Mouse (Mus musculus) stomach, embryonic 15.5 days (tissue): ENCODE results near the gene Cldn15. TPM values are rescaled to one million over a fixed set of nuclear protein-coding genes. Genes with fewer than 3 reads are reported as not detected.

Source experiments
- ATAC-seq: fragments of 200-750 bp; cut with Nextera tagmentation; 2 replicates; pipeline ENCODE4 v1.8.0; 2017; ENCODE audit warnings: low read depth, moderate number of reproducible peaks, moderate TSS enrichment; ENCODE audit not compliant: insufficient read depth, low FRiP score
- H3K27ac ChIP-seq: fragments of 300-500 bp; sonication (generic); 2 replicates; pipeline ENCODE4 v1.5.1; 2015; ENCODE audit warnings: mild to moderate bottlenecking, inconsistent platforms
- H3K27me3 ChIP-seq: fragments of 300-500 bp; sonication (generic); replicated peaks from 2 replicates; pipeline ENCODE4 v1.6.1; 2015; ENCODE audit warnings: inconsistent platforms
- H3K36me3 ChIP-seq: fragments of 300-500 bp; sonication (generic); 2 replicates; pipeline ENCODE4 v1.6.1; 2015; ENCODE audit warnings: inconsistent platforms
- H3K4me1 ChIP-seq: fragments of 300-500 bp; sonication (generic); 2 replicates; pipeline ENCODE4 v1.6.1; 2015; ENCODE audit warnings: inconsistent platforms
- H3K4me2 ChIP-seq: fragments of 300-500 bp; sonication (generic); 2 replicates; pipeline ENCODE4 v1.6.1; 2015; ENCODE audit warnings: mild to moderate bottlenecking, inconsistent platforms
- H3K4me3 ChIP-seq: fragments of 300-500 bp; sonication (generic); replicated peaks from 2 replicates; pipeline ENCODE4 v1.5.1; 2015; ENCODE audit warnings: inconsistent platforms
- H3K9ac ChIP-seq: fragments of 300-500 bp; sonication (generic); 2 replicates; pipeline ENCODE4 v1.6.1; 2015; ENCODE audit warnings: inconsistent platforms
- H3K9me3 ChIP-seq: fragments of 300-500 bp; sonication (generic); 2 replicates; pipeline ENCODE4 v1.6.1; 2016; ENCODE audit warnings: inconsistent platforms
- WGBS: fragments of 180-500 bp; shearing (Covaris S2); methylation state at CpG from one replicate; pipeline ENCODE4 v1.1.7; 2015; 5-methylcytosine and 5-hydroxymethylcytosine counted together
- polyA plus RNA-seq: library from polyadenylated mRNA; unstranded; fragments of >200 nt; fragmentation: Nextera tagmentation; extraction: Ambion mirVana; gene quantifications from 2 replicates; pipeline ENCODE4 v1.2.1, GENCODE M21; 2015

Gene Cldn15
- polyA plus RNA-seq, 1 experiment from 2014 or later, result 10.8 TPM

- Histone ChIP-seq H3K9ac (no peak overlapping the region), H3K36me3 (peaks cover 23% of the 10 kb centered on the region), H3K27ac (peak overlapping the region; percentile 72), H3K4me3 (no peak overlapping the region), H3K27me3 (no peaks in the 10 kb centered on the region), H3K4me2 (peak overlapping the region; percentile 9; the same call in 1 of the 2 replicates), H3K9me3 (no peaks in the 10 kb centered on the region), H3K4me1 (peaks cover 43% of the 10 kb centered on the region)
- no peak for ATAC-seq
- WGBS, result 78% methylated on average over 7 of the region's 8 CpGs
Measured at GRCm38 (mm10) chr5:136965686-136966085, 730 bp upstream of the Cldn15 start.

GRCm38 (mm10) chr5:136966861-136967455 is 542 bp downstream of the Cldn15 start:
- peak overlapping the region; percentile 72 for H3K27ac ChIP-seq
- H3K4me2 ChIP-seq, result no peak overlapping the region
- H3K36me3 ChIP-seq, result peaks cover 23% of the 10 kb centered on the region
- H3K27me3 ChIP-seq, result no peaks in the 10 kb centered on the region
- peaks cover 38% of the 10 kb centered on the region for H3K4me1 ChIP-seq
- 65% methylated on average over 4 of the region's 4 CpGs for WGBS
- no peak overlapping the region for H3K9ac ChIP-seq
- no peaks in the 10 kb centered on the region for H3K9me3 ChIP-seq
- H3K4me3 ChIP-seq, result no peak overlapping the region
- no peak for ATAC-seq

GRCm38 (mm10) chr5:136967592-136967991 is 1.2 kb downstream of the Cldn15 start:
- Histone ChIP-seq H3K4me3 (no peak overlapping the region), H3K27me3 (no peaks in the 10 kb centered on the region), H3K9ac (no peak overlapping the region), H3K27ac (peak overlapping the region; percentile 72), H3K4me1 (peaks cover 38% of the 10 kb centered on the region), H3K9me3 (no peaks in the 10 kb centered on the region), H3K4me2 (peak overlapping the region; percentile 19; the same call in 1 of the 2 replicates), H3K36me3 (peaks cover 23% of the 10 kb centered on the region)
- WGBS, result 45% methylated on average over 10 of the region's 10 CpGs
- no peak for ATAC-seq

- Histone ChIP-seq H3K4me2 (no peak overlapping the region), H3K4me3 (no peak overlapping the region), H3K4me1 (peaks cover 21% of the 10 kb centered on the region), H3K9me3 (no peaks in the 10 kb centered on the region), H3K27me3 (no peaks in the 10 kb centered on the region), H3K27ac (no peak overlapping the region), H3K9ac (no peak overlapping the region), H3K36me3 (0 out of 2 replicates have a peak, but pooled peaks cover under 1% of the 10 kb centered on the region)
- ATAC-seq, result 0 out of 2 replicates have a peak, but pooled peaks have one; percentile 12
- WGBS, result 57% methylated on average over 1 of the region's 1 CpGs
Measured at GRCm38 (mm10) chr5:136970703-136971102, 4.3 kb downstream of the Cldn15 start.

GRCm38 (mm10) chr5:136973670-136974069 is 7.3 kb downstream of the Cldn15 start:
- H3K4me1 ChIP-seq, result no peaks in the 10 kb centered on the region

GRCm38 (mm10) chr5:136977769-136978168 is 11.4 kb downstream of the Cldn15 start:
- no peak for ATAC-seq
- WGBS, result 60% methylated on average over 4 of the region's 4 CpGs

More at GRCm38 (mm10) chr5:136973670-136974069, 7.3 kb downstream of the Cldn15 start:
- Histone ChIP-seq H3K4me2 (no peak overlapping the region), H3K9me3 (no peaks in the 10 kb centered on the region), H3K4me3 (no peak overlapping the region), H3K9ac (no peak overlapping the region), H3K27ac (no peak overlapping the region), H3K27me3 (no peaks in the 10 kb centered on the region), H3K36me3 (no peaks in the 10 kb centered on the region)
- WGBS, result 68% methylated on average over 8 of the region's 8 CpGs
- ATAC-seq, result no peak

GRCm38 (mm10) chr5:136979762-136980161 is 13.3 kb downstream of the Cldn15 start:
- WGBS, result 88% methylated on average over 2 of the region's 2 CpGs

More at GRCm38 (mm10) chr5:136977769-136978168, 11.4 kb downstream of the Cldn15 start:
- no peaks in the 10 kb centered on the region for H3K27me3 ChIP-seq
- H3K4me2 ChIP-seq, result no peak overlapping the region
- H3K36me3 ChIP-seq, result peaks cover 6% of the 10 kb centered on the region
- H3K4me1 ChIP-seq, result no peaks in the 10 kb centered on the region
- H3K9me3 ChIP-seq, result no peaks in the 10 kb centered on the region
- H3K4me3 ChIP-seq, result no peak overlapping the region
- no peak overlapping the region for H3K27ac ChIP-seq
- H3K9ac ChIP-seq, result no peak overlapping the region

GRCm38 (mm10) chr5:136980974-136981373 is 14.6 kb downstream of the Cldn15 start:
- no peak overlapping the region for H3K27ac ChIP-seq
- no peaks in the 10 kb centered on the region for H3K9me3 ChIP-seq
- H3K36me3 ChIP-seq, result peaks cover 9% of the 10 kb centered on the region
- no peaks in the 10 kb centered on the region for H3K4me1 ChIP-seq
- H3K9ac ChIP-seq, result no peak overlapping the region
- H3K27me3 ChIP-seq, result no peaks in the 10 kb centered on the region
- ATAC-seq, result no peak
- WGBS, result 85% methylated on average over 8 of the region's 8 CpGs
- H3K4me3 ChIP-seq, result no peak overlapping the region
- H3K4me2 ChIP-seq, result no peak overlapping the region

More at GRCm38 (mm10) chr5:136979762-136980161, 13.3 kb downstream of the Cldn15 start:
- no peak overlapping the region for H3K27ac ChIP-seq
- peaks cover 9% of the 10 kb centered on the region for H3K36me3 ChIP-seq
- H3K4me2 ChIP-seq, result no peak overlapping the region
- H3K9ac ChIP-seq, result no peak overlapping the region
- no peaks in the 10 kb centered on the region for H3K27me3 ChIP-seq
- ATAC-seq, result no peak
- H3K9me3 ChIP-seq, result no peaks in the 10 kb centered on the region
- no peaks in the 10 kb centered on the region for H3K4me1 ChIP-seq
- no peak overlapping the region for H3K4me3 ChIP-seq

GRCm38 (mm10) chr5:136982338-136982930 is 16.0 kb downstream of the Cldn15 start:
- no peak overlapping the region for H3K9ac ChIP-seq
- H3K27ac ChIP-seq, result no peak overlapping the region
- no peak overlapping the region for H3K4me2 ChIP-seq
- H3K36me3 ChIP-seq, result peaks cover 9% of the 10 kb centered on the region
- H3K4me3 ChIP-seq, result no peak overlapping the region
- H3K4me1 ChIP-seq, result 0 out of 2 replicates have a peak, but pooled peaks cover 5% of the 10 kb centered on the region
- no peaks in the 10 kb centered on the region for H3K27me3 ChIP-seq
- H3K9me3 ChIP-seq, result no peaks in the 10 kb centered on the region
- ATAC-seq, result no peak
- WGBS, result 51% methylated on average over 14 of the region's 16 CpGs

- Histone ChIP-seq H3K36me3 (peaks cover 9% of the 10 kb centered on the region), H3K9ac (no peak overlapping the region), H3K27ac (no peak overlapping the region), H3K9me3 (no peaks in the 10 kb centered on the region), H3K27me3 (no peaks in the 10 kb centered on the region), H3K4me2 (no peak overlapping the region), H3K4me3 (no peak overlapping the region), H3K4me1 (0 out of 2 replicates have a peak, but pooled peaks cover 11% of the 10 kb centered on the region)
- WGBS, result 52% methylated on average over 14 of the region's 14 CpGs
- no peak for ATAC-seq
Measured at GRCm38 (mm10) chr5:136984828-136985227, 18.4 kb downstream of the Cldn15 start.

- H3K9ac ChIP-seq, result peak within 1 kb of the TSS; percentile 73
- H3K36me3 ChIP-seq, result peaks cover 19% of the 10 kb centered on the region
- under 1% methylated on average over 26 of the region's 26 CpGs for WGBS
- H3K4me2 ChIP-seq, result peak within 1 kb of the TSS; percentile 88
- peak; percentile 94 for ATAC-seq
- H3K27me3 ChIP-seq, result no peaks in the 10 kb centered on the region
- 0 out of 2 replicates have a peak, but pooled peaks cover 11% of the 10 kb centered on the region for H3K4me1 ChIP-seq
- peak within 1 kb of the TSS; percentile 78 for H3K4me3 ChIP-seq
- H3K9me3 ChIP-seq, result no peaks in the 10 kb centered on the region
- H3K27ac ChIP-seq, result peak within 1 kb of the TSS; percentile 96
Measured at GRCm38 (mm10) chr5:136986695-136987137, 20.3 kb downstream of the Cldn15 start, which contains the start of gene Plod3. Plod3 (plus strand) TSS chr5:136987019.
